Mouse (Mus musculus) cortical plate, adult 2 months (tissue): ENCODE measurements around the gene Rnf115.

ENCODE experiments used
- CTCF ChIP-seq: fragments of 200-500 bp; IDR thresholded peaks from 2 replicates; pipeline ENCODE4 v1.5.1; 2011; ENCODE audit warnings: mild to moderate bottlenecking, control low read depth, low read length; ENCODE audit not compliant: insufficient read depth; ENCODE audit errors: extremely low read depth
- POLR2A ChIP-seq: fragments of 200-500 bp; IDR thresholded peaks from 2 replicates; pipeline ENCODE4 v1.6.1; 2011; ENCODE audit warnings: mild to moderate bottlenecking, low read length, control low read depth; ENCODE audit not compliant: insufficient read depth; ENCODE audit errors: extremely low read depth

DNA sequence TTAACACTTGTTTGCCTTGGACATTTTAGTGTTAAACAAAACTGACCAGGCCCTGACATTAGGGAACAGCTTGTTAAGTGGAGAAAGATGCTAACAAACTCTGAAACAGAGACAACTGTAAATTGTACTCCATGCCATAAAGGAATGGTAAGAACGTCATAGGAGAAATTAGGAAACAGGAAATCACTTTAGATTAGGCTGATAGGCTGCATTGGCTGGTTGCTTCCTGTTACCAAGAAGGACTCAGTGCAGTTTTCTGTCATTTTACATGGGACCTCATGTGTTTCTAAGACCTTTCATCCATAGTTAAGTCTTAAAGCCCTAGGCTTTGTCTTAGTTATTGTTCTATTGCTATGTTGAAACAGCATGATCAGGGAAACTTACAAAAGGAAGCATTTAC, 19.4 kb downstream of the Rnf115 start:
- no peak for TF ChIP-seq CTCF
- TF ChIP-seq POLR2A: no peak
